Mouse (Mus musculus) frontal cortex, adult (tissue): ENCODE measurements at regions not wholly inside any gene's neighbourhood (a gene's known extent, or its start where the extent isn't known, plus 50 kb on each side); places are given as distances from the start of the nearest gene placed in this dataset.

Experiments
- ATAC-seq: cut with Nextera tagmentation; 2 replicates; pipeline ENCODE4 v1.9.2; 2017; ENCODE audit warnings: mild to moderate bottlenecking, moderate library complexity, mixed read lengths; ENCODE audit not compliant: low TSS enrichment

DNA sequence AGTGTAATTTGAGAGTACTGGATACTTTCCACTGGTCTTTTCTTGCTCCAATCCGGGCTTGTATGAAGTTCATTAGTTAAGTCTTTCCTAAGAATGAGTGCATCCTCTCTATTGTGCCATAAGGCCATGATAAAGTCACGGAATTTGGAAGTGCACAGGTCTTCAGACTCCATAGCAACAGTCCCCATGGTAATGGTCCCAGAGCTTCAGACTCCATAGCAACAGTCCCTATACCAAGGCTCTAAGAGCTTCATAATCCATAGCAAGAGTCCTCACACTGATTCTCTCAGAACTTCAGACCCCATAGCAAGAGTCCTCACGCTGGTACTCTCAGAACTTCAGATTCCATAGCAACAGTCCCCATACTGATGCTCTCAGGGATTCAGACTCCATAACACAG lies 214.5 kb upstream of the Far2 start:
- ATAC-seq: no peak

GRCm38 (mm10) chr6:147833501-147833900 lies 213.6 kb upstream of the Far2 start:
- ATAC-seq: no peak

DNA sequence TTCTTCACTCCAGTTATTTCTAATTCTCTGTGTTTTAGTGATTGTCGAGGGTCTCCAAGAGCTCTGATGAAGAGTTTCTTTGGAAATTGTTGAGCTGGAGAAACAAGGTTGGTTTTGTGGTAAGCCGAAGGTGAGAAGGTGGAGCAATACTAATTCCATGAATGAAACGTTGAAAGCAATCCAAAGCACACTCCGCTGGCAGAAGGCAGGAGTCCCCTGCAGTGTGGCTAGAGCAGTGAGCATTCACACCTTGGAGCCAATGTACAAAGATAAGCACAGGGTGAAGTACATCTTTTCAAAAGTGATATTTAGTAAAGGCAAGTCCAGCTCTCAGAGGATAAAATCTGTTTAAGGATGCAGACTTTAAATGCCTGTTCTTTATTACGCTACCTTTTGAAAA lies 208.2 kb upstream of the Far2 start:
- no peak for ATAC-seq

GRCm38 (mm10) chr6:147849988-147850387 lies 197.1 kb upstream of the Far2 start:
- ATAC-seq: no peak

GRCm38 (mm10) chr6:147861116-147861515 lies 185.9 kb upstream of the Far2 start:
- ATAC-seq: no peak

- ATAC-seq: no peak
Observed at GRCm38 (mm10) chr6:147871033-147871432, 176.0 kb upstream of the Far2 start.

DNA sequence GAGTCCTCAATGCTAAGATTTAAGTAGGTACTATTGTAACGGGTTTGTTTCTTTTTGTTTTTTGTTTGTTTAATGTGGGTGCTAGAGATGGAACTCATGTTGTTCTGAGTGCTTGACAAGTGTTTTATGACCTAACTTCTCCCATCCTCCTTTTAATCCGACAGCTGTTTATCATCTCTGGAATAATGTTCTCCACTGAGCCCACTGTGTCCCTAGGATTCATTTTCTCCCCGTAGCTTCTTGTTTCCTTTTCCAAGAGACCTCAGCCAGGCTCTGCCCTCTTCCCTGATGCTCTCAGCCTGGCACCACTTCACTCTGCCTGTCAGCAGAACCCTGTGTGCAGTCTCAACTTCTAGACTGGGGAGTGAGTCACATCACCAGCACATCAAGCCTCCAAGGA lies 173.9 kb upstream of the Far2 start:
- no peak for ATAC-seq

DNA sequence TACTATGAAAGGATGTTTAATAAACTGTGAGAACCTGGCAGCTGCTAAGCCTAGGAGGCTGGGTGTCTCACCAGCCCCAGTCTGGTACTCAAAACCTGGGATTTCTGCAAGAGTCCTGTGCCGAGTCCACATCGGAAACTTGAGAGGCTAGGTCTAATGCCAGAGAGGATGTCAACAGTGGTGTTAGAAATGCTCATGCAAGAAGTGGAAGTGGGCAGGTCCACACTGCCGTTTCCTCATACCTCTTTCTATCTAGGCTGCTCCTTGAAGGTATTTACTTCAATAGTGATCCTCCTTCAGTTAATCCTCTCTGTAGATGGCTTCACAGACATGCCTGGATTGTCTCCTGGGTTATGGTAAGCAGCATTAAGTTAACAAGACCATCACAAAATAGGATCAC lies 168.6 kb upstream of the Far2 start:
- no peak for ATAC-seq

GRCm38 (mm10) chr6:147885902-147886301 lies 161.2 kb upstream of the Far2 start:
- ATAC-seq: no peak

- no peak for ATAC-seq
Observed at GRCm38 (mm10) chr6:147919697-147920096, 127.4 kb upstream of the Far2 start.

DNA sequence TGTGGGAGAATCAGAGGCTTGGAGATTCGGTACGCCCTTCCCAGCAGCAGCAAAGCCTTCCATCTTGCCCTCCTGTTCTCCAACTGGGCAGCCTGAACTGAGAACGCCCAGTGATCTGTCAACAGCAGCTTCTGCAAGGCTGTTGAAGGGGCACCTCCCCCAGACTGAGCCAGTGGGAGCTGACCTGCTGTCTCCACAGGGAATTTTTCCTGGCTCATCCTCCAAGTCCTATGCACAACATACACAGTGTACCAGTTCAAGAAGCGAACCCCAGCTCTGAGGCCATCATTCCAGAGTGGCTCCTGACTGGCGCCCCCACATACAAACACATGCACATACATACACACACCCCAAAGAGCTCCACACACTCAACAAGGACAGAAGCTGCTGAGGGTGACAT lies 126.0 kb upstream of the Far2 start:
- no peak for ATAC-seq

- ATAC-seq: no peak
Observed at GRCm38 (mm10) chr6:147922506-147922905, 124.6 kb upstream of the Far2 start.

DNA sequence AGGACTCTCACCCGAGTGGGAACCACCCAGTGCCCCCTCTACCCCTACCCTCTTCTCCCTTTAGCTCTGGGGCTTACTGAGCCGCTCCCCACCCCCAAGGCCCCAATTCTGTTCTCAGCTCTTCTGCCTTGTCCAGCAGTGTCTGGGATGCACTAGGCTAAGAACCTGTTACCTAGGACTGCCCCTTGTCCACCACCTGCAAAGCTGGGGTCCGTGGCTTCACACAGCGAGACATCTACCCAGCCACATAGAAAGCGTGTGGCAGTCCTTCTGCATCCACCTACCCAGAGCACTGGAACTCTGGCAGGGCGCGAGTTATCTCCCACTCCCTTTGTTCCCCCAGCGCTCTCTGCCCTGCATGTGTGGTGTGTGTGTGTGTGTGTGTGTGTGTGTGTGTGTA lies 123.8 kb upstream of the Far2 start:
- ATAC-seq: no peak

- ATAC-seq: no peak
Observed at GRCm38 (mm10) chr6:147928951-147929350, 118.1 kb upstream of the Far2 start.

DNA sequence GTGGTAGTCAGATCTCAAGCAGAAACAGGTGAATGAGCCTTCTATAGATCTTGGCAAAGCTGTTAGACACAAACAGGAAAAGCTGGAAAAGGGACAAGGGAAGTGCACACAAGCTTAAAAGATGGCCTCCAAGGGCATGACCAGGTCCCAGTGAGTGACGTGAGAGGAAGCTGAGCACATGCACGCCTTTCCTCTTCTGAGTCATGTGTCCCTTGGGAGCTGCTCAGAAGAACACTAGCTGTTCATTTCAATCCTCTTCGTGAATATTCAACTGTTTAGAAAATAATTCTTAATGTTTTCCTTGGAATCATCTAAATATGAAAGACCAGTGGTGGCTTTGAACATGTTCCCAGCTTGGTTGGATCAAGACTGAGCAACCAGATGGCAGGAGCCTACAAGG lies 103.0 kb upstream of the Far2 start:
- ATAC-seq: no peak

DNA sequence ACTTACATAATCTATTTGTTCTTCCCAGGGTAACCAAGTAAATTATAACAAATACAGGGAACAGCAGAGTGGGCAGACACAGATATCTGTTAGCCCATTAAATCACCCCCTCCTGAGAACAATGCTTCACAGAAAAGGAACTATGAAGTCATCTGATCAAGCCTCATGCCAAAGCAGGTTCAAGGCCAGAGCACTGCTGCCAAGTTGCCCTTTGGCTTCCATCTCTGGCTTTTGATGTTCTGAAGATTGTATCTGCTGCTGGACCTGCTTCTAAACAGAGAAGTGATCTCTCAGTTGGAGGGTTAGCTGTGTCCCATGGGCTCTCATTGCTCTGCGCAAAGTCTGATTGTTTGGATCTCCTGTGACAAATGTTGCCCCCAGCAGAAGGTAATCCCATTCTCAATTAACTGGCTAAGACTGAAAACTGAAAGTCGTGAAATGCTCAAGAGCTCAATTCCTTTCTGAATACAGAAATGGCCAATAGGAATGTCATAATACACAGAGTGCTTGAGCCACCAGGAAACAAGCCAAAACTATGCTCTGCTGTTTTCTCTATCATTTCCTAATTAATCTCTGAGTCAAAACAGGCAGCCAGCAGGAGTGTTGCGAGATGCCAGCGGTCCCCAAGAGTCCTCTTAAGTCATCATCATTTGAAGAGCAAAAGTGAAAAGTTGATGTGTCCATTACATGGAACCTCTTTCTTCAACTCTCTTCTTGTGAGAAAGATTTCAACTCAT lies 102.0 kb upstream of the Far2 start:
- no peak for ATAC-seq

- no peak for ATAC-seq
Observed at GRCm38 (mm10) chr6:147947997-147948396, 99.1 kb upstream of the Far2 start.

DNA sequence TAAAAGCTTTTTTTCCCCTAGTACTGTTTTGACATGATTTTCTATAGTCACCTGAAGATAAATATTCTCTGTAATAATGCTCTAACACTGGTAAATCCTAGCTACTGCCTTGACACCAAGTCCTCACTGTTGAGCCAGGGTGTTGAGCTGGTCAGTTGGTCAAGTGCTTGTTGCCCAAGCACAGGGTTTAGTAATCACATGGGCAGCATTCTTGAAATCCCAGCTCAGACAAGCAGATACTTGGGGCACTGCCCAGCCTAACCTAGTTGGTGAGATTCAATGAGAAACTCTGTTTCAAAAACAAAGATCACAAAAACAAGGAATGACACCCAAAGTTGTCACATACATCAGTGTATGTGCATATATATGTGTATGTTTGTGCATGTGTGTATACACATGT lies 95.4 kb upstream of the Far2 start:
- no peak for ATAC-seq

- no peak for ATAC-seq
Observed at GRCm38 (mm10) chr6:147953058-147953679, 93.9 kb upstream of the Far2 start.

DNA sequence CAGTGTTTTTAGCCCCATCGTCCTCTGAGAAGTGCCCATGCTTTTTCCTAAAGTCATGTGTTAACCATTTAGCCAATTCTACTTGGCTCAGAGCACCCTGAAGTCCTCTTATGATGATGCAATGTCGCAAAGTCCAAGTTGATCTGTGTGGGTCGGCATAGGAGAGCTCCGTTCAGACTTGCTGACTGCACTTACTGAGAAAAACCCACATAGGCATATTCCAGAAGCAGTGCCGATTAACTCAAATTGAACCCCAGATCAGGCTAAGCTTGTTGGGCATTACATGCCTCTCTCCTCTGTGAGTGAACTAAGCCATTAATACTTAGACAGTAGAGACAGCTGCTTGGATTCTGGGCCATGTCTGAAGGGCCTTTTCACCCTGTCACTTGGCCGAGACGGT lies 93.3 kb upstream of the Far2 start:
- ATAC-seq: no peak

DNA sequence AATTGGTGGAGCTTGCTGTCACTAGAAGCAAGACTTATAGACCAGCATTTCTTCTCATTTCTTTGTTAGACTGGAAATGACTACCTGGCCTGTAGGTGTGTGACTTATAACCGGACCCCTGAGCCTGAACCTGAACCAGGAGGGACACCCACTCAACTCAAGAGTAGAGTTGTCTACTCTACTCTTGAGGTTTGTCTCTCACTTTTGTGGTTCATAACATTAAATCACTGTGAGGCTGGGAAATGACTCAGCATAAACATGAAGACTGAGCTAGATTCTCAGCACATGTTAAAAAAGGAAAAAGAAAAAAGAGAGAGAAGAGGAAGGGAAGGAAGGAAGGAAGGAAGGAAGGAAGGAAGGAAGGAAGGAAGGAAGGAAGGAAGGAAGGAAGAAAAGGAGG lies 92.8 kb upstream of the Far2 start:
- ATAC-seq: no peak

DNA sequence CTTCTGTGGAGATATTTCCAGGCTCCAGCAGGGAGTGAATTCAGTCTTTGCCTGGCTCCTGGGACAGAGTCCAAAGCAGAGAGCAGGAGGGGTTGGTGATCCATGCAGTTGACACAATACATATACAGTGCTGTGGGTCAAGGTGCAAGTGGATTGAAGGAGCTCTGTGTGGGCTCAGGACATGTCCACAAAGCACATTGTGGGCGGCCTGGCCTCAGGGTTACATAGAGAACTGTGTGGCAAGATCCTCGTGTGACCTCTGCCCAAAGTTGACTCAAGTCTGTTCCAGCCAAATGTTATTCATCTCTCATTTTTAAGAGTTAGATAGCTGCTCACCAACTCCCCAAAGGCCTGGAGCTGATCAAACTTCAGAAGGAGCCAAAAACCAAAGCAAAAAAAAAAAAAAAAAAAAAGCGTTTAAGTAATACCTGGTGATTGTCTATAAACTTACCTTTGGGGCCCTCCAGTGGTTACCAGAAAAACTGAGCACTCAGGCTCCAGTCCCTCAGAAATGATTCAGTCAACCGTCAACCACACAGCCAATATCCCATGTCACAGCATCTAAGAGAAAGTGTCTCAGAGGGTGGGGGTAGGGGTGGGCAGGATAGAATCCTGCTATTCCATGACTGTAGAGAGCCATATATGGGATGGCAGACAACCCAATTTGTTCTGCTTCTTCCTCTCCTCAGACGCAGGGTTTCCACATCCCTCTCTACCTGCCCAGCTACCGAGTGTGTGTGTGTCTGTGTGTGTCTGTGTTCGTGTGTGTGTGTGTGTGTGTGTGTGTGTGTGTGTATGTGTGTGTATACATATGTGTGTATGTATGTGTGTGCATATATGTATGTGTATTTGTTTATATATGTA lies 91.9 kb upstream of the Far2 start:
- no peak for ATAC-seq

DNA sequence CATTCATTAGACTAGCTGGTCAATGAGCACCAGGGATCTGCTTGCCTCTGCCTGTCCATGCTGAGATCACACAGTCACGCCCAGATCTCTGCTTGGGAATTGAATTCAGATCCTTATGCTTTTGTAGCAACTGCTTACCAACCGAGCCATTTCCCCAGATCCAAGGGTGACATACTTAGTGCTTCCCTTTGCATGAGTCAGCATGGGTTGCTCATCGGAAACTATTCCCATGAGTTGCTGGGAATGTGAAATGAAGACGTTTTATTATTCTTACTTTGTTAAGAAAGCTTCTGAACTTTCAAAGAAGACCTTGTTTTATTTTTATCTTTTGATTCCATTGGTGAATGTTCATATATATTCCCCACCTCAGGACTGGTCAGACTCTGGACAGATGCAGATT lies 82.3 kb upstream of the Far2 start:
- ATAC-seq: no peak
